Mouse (Mus musculus): ENCODE results near the gene Ldhd. TPM values are rescaled to one million over a fixed set of nuclear protein-coding genes. Genes with fewer than 3 reads are reported as not detected.

The Ldhd gene
- total and polyA plus RNA-seq, 3 experiments = 0.04 TPM; not detected in 2

DNA sequence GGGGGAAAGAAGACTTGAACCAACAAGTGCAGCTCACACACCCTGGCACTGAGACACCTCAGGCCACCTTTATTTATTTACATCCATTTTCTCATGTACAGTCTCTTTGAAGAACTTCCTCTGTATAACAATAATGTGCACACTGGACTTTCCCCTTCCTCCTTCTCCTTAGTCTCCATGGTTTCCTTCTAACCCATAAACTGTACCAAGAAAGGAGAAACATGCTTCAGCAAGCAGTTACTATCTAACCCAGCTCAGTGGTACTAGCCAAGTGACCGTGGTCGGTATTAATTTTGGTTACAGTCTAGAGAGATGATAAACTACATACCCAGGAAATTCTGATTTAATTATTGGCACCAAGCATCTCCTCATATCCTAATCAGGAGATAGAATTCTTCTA is 23.4 kb upstream of the Ldhd start:
- H3K36me3 ChIP-seq (ENCODE audit: control insufficient read depth in 1 of 2, insufficient read depth in 2 of 2, low read length in 2 of 2) = peaks cover 2 to 21% of the 10 kb centered on the region in 2 experiments
- H3K9ac ChIP-seq (ENCODE audit: control insufficient read depth, low read depth, low read length, poor library complexity, severe bottlenecking) = no peak overlapping the region
- no peak for TF ChIP-seq CTCF (IDR thresholded peaks at IDR 0.05 in 2 of 3, conservative IDR thresholded peaks at IDR 0.05 in 1 of 3; ENCODE audit: control insufficient read depth in 1 of 3, insufficient read depth in 1 of 3, low read depth in 2 of 3, low read length in 3 of 3, poor library complexity in 1 of 3, severe bottlenecking in 1 of 3)
- no peak for TF ChIP-seq SMC3 (IDR thresholded peaks at IDR 0.05; ENCODE audit: low read depth, low read length)
- TF ChIP-seq SIN3A (IDR thresholded peaks at IDR 0.05; ENCODE audit: low read length) = no peak
- no peak for TF ChIP-seq NELFE (IDR thresholded peaks at IDR 0.05; ENCODE audit: low read depth, low read length)
- no peak for TF ChIP-seq ZNF384 (IDR thresholded peaks at IDR 0.05; ENCODE audit: low read depth, low read length)
- H3K27ac ChIP-seq (ENCODE audit: control insufficient read depth, low read depth, low read length) = no peak overlapping the region
- DNase-seq (ENCODE audit: low read depth, low spot score) = no peak
- H3K4me1 ChIP-seq (ENCODE audit: control insufficient read depth in 1 of 2, insufficient read depth in 2 of 2, low read length in 2 of 2) = peaks cover 10 to 20% of the 10 kb centered on the region in 2 experiments
- no peak overlapping the region for H3K4me3 ChIP-seq (ENCODE audit: control insufficient read depth in 1 of 2, insufficient read depth in 1 of 2, low read depth in 2 of 2, low read length in 2 of 2)
- H3K27me3 ChIP-seq (ENCODE audit: control insufficient read depth in 1 of 2, insufficient read depth in 2 of 2, low read length in 2 of 2) = no peaks in the 10 kb centered on the region
- H3K9me3 ChIP-seq (replicated peaks; ENCODE audit: insufficient read depth, low read length) = no peaks in the 10 kb centered on the region
- peaks cover 26% of the 10 kb centered on the region for H3K79me2 ChIP-seq (ENCODE audit: control insufficient read depth, insufficient read depth, low read length, poor library complexity)

DNA sequence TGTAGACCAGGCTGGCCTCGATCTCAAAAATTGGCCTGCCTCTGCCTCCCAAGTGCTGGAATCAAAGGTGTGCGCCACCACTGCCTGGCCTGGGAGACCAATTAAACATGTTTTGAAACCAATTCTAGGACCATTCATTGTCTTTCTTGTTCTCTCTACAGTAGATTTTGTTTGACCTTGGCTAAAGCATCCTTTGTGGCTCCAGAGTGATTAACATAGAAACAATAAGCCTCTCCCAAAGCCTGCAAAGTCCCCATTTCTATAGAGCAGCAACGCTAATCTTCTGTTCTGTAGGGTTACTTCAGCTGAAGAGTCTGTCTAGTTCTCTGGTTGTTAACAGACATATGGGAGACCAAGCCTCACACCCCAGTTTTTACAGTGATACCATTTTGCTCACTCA is 20.5 kb upstream of the Ldhd start:
- peaks cover 2 to 9% of the 10 kb centered on the region in 2 experiments for H3K36me3 ChIP-seq (ENCODE audit: control insufficient read depth in 1 of 2, insufficient read depth in 2 of 2, low read length in 2 of 2)
- H3K9ac ChIP-seq (ENCODE audit: control insufficient read depth, low read depth, low read length, poor library complexity, severe bottlenecking) = no peak overlapping the region
- peaks cover 3 to 10% of the 10 kb centered on the region in 2 experiments; a peak in 2 of 4 replicates for H3K4me1 ChIP-seq (ENCODE audit: control insufficient read depth in 1 of 2, insufficient read depth in 2 of 2, low read length in 2 of 2)
- no peak overlapping the region for H3K4me3 ChIP-seq (ENCODE audit: control insufficient read depth in 1 of 2, insufficient read depth in 1 of 2, low read depth in 2 of 2, low read length in 2 of 2)
- DNase-seq (ENCODE audit: low read depth, low spot score) = no peak
- H3K27me3 ChIP-seq (ENCODE audit: control insufficient read depth in 1 of 2, insufficient read depth in 2 of 2, low read length in 2 of 2) = no peaks in the 10 kb centered on the region
- no peaks in the 10 kb centered on the region for H3K9me3 ChIP-seq (replicated peaks; ENCODE audit: insufficient read depth, low read length)
- H3K79me2 ChIP-seq (ENCODE audit: control insufficient read depth, insufficient read depth, low read length, poor library complexity) = peaks cover 31% of the 10 kb centered on the region
- TF ChIP-seq SMC3 (IDR thresholded peaks at IDR 0.05; ENCODE audit: low read depth, low read length) = no peak
- no peak for TF ChIP-seq POLR2A (IDR thresholded peaks at IDR 0.05; ENCODE audit: control insufficient read depth in 1 of 2, insufficient read depth in 1 of 2, low read depth in 1 of 2, low read length in 2 of 2, poor library complexity in 1 of 2)
- TF ChIP-seq USF2 (IDR thresholded peaks at IDR 0.05; ENCODE audit: borderline replicate concordance in 1 of 2, insufficient read depth in 1 of 2, low read depth in 1 of 2, low read length in 2 of 2) = no peak
- TF ChIP-seq CTCF (IDR thresholded peaks at IDR 0.05 in 2 of 3, conservative IDR thresholded peaks at IDR 0.05 in 1 of 3; ENCODE audit: control insufficient read depth in 1 of 3, insufficient read depth in 1 of 3, low read depth in 2 of 3, low read length in 3 of 3, poor library complexity in 1 of 3, severe bottlenecking in 1 of 3) = no peak
- no peak for TF ChIP-seq MAFK (IDR thresholded peaks at IDR 0.05; ENCODE audit: borderline replicate concordance, low read depth, low read length)
- TF ChIP-seq POLR2AphosphoS5 (IDR thresholded peaks at IDR 0.05; ENCODE audit: borderline replicate concordance, low read depth, low read length) = no peak
- TF ChIP-seq MYC (IDR thresholded peaks at IDR 0.05; ENCODE audit: low read depth, low read length) = no peak
- no peak for TF ChIP-seq NELFE (IDR thresholded peaks at IDR 0.05; ENCODE audit: low read depth, low read length)
- TF ChIP-seq ZNF384 (IDR thresholded peaks at IDR 0.05; ENCODE audit: low read depth, low read length) = no peak
- TF ChIP-seq MAZ (IDR thresholded peaks at IDR 0.05; ENCODE audit: low read depth, low read length) = no peak
- H3K27ac ChIP-seq (ENCODE audit: control insufficient read depth, low read depth, low read length) = no peak overlapping the region

DNA sequence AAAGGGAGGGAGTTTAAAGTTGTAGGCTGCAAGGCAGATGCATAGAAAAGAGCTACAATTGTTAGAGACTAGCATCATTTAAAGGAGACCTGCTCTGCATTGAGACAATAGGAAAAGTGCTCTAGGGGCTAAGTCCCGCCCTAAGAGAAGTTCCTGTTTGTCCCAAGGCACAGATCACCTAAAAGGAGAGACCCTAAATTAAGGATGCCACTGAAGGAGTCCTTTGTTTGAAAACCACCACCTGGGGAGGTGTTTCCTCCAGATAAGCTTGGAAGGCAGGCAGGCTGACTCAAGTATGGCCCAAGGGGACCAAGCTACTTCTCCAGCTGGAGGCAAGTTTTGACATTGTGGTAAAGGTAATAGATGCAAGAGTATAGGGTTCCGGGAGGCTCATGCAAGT is 18.7 kb upstream of the Ldhd start:
- no peaks in the 10 kb centered on the region for H3K27me3 ChIP-seq (ENCODE audit: control insufficient read depth in 1 of 2, insufficient read depth in 2 of 2, low read length in 2 of 2)
- DNase-seq (ENCODE audit: low read depth, low spot score) = peak; percentile 49
- H3K4me1 ChIP-seq (ENCODE audit: control insufficient read depth in 1 of 2, insufficient read depth in 2 of 2, low read length in 2 of 2) = peaks cover 3 to 10% of the 10 kb centered on the region in 2 experiments; a peak in 2 of 4 replicates

More for the DNA sequence above, 18.7 kb upstream of the Ldhd start:
- Histone ChIP-seq H3K9ac (ENCODE audit: control insufficient read depth, low read depth, low read length, poor library complexity, severe bottlenecking) (no peak overlapping the region), H3K9me3 (replicated peaks; ENCODE audit: insufficient read depth, low read length) (no peaks in the 10 kb centered on the region), H3K36me3 (ENCODE audit: control insufficient read depth in 1 of 2, insufficient read depth in 2 of 2, low read length in 2 of 2) (peaks cover under 1 to 17% of the 10 kb centered on the region in 2 experiments), H3K4me3 (ENCODE audit: control insufficient read depth in 1 of 2, insufficient read depth in 1 of 2, low read depth in 2 of 2, low read length in 2 of 2) (no peak overlapping the region), H3K27ac (ENCODE audit: control insufficient read depth, low read depth, low read length) (no peak overlapping the region), H3K79me2 (ENCODE audit: control insufficient read depth, insufficient read depth, low read length, poor library complexity) (peaks cover 28% of the 10 kb centered on the region)
- TF ChIP-seq ELF1 (IDR thresholded peaks at IDR 0.05; ENCODE audit: low read depth, low read length) (no peak), ZKSCAN1 (IDR thresholded peaks at IDR 0.05; ENCODE audit: low read depth, low read length) (no peak), POLR2A (IDR thresholded peaks at IDR 0.05; ENCODE audit: control insufficient read depth in 1 of 2, insufficient read depth in 1 of 2, low read depth in 1 of 2, low read length in 2 of 2, poor library complexity in 1 of 2) (no peak), TAL1 (IDR thresholded peaks at IDR 0.05; ENCODE audit: low read length) (peak; percentile 77), CHD2 (IDR thresholded peaks at IDR 0.05; ENCODE audit: low read length) (no peak), MYC (IDR thresholded peaks at IDR 0.05; ENCODE audit: low read depth, low read length) (no peak)

Data from MEL (cell line).